Mouse (Mus musculus) gastrocnemius, adult 8-10 months (tissue): Measurements from ENCODE around the gene Fbxo36. TPM values are rescaled to one million over a fixed set of nuclear protein-coding genes. Genes with fewer than 3 reads are reported as not detected.

ENCODE experiments used
- DNase-seq, 2 experiments: peaks; one replicate each; pipeline ENCODE4 v3.0.0; 2022; ENCODE audit warnings: low spot score in 2 of 2
- total RNA-seq, 4 experiments: library from RNA; stranded (reverse); gene quantifications; 2 replicates each; pipeline ENCODE4 v1.2.4; 2022

Gene Fbxo36
- total RNA-seq, 4 experiments from 2014 or later: 1.6 to 4.5 (median 3.0) TPM

DNA sequence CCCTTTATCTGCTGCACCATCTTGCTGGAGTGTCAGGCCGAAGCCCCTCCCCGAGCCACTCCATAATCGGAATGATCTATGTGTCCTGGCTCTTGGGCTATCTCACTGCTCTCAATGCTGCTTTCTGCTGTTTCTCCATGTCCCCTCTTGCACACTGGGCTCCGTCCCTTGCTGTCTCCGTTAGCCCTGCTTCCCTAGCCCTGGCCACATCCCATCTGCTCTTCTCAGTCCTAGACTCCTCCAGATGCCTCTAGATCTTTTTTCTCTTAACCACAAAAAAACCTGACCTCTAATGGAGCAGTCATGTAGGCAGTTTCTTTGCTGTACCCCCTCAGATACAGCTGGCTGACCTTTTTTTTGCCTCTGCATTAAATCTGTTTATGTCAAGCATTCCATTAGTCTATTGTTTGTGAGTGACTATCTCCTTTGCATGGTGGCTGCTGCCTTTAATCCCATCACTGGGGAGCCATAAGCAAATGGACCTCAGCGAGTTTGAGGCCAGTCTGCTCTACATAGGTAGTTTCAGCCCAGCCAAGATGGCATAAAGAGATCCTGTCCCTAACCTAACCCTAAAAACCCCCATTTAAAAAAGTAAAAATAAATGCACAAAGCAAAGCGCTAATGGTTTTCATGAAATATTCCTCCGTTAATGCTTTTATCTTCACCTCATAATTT lies 49.8 kb downstream of the Fbxo36 start:
- DNase-seq: no peak

- no peak for DNase-seq
Observed at GRCm38 (mm10) chr1:84890005-84890393, 50.4 kb downstream of the Fbxo36 start.

- DNase-seq: no peak
Observed at GRCm38 (mm10) chr1:84890503-84890902, 50.9 kb downstream of the Fbxo36 start.

- DNase-seq: no peak
Observed at GRCm38 (mm10) chr1:84891746-84892145, 52.1 kb downstream of the Fbxo36 start.

DNA sequence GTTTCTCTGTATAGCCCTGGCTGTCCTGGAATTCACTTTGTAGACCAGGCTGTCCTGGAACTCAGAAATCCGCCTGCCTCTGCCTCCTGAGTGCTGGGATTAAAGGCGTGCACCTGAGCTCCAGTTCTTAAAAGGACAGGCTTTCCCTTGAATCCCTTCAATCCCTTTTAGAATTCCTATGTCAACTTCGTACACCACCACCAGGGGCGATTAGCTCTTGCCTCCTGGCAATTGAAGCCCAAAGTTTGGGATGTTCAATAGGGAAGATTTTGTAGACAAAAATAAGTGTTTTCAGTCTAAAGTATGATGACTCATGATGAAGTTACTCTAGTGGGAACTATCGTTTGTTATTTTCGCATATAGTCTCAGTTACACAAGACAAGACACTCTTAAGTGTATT lies 57.7 kb downstream of the Fbxo36 start:
- DNase-seq: no peak

GRCm38 (mm10) chr1:84899156-84899555 lies 59.5 kb downstream of the Fbxo36 start:
- DNase-seq: no peak

DNA sequence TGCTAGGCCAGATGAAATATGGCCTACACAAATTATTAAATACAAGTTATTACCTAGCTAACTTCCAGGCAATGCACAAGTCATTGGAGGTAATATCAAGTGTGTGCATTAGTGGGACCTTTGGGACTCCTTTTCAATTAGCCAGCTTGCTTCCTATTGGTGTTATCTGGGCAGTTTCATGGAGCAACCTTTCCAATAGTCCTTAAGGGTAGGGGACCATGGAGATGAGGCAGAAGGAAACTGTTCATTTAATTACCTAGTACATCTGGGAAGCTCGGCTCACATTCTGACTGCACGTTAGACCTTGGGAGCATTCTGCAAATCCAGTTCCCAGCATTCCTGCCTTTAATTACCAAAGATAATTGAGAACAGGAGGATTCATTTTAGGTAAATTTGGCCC lies 64.8 kb downstream of the Fbxo36 start:
- DNase-seq: no peak

- no peak for DNase-seq
Observed at GRCm38 (mm10) chr1:84910177-84910804, 70.7 kb downstream of the Fbxo36 start.

DNA sequence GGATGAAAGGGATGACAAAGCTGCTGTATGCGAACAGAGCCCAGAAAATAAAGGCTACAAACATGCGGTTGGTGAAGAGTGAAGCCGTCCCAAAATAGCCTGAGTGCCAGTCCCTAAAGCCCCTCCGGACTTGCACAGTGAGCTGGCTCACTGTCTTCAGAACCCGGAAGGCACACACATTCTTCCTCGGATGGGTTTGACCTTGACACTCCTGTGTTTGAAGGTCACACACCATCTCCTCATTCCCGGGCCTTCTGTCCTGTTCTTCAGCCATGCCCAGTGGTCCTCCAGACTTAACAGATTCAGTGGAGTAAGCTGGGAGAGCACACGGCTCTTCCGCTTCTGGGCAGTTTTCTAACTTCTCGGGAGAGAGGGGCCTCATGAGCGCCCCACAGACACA lies 72.9 kb downstream of the Fbxo36 start:
- no peak for DNase-seq

DNA sequence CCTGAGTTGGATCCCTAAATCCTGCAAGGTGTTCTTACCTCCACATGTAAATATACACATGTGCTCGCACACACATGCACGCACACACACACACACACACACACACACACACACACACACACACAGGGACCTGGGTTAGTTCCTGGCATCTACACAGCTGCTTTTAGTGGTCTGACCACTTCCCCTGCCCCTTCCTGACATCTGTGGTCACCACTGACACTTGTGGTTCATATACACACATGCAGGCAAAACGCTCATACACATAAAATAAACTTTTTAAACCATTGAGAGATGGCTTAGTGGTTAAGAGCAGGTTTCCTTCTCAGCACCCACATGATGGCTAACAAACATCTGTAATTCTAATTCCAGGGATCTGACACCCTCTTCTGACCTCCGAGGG lies 75.4 kb downstream of the Fbxo36 start:
- no peak for DNase-seq

DNA sequence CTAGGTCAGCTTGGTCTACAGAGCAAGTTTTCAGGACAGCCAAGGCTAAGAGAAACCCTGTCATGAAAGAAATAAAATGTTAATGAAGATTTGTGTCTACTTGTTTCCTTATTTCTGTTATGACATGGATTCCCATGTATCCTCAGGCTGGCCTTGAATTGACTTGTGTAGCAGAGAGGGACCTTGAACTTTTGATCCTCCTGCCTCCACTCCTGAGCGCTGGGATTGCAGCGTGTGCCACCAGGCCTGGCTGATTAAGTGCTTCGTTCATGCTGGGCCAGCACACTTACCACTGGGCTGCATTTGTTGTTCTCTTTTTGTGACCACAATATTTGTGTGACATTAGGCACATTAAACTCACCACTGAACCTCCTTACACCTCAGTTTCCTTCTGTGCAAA lies 79.2 kb downstream of the Fbxo36 start:
- DNase-seq: no peak

GRCm38 (mm10) chr1:84923432-84923831 lies 83.8 kb downstream of the Fbxo36 start:
- DNase-seq: no peak

GRCm38 (mm10) chr1:84924134-84924533 lies 84.5 kb downstream of the Fbxo36 start:
- DNase-seq: no peak

GRCm38 (mm10) chr1:84925599-84925998 lies 86.0 kb downstream of the Fbxo36 start:
- DNase-seq: no peak

DNA sequence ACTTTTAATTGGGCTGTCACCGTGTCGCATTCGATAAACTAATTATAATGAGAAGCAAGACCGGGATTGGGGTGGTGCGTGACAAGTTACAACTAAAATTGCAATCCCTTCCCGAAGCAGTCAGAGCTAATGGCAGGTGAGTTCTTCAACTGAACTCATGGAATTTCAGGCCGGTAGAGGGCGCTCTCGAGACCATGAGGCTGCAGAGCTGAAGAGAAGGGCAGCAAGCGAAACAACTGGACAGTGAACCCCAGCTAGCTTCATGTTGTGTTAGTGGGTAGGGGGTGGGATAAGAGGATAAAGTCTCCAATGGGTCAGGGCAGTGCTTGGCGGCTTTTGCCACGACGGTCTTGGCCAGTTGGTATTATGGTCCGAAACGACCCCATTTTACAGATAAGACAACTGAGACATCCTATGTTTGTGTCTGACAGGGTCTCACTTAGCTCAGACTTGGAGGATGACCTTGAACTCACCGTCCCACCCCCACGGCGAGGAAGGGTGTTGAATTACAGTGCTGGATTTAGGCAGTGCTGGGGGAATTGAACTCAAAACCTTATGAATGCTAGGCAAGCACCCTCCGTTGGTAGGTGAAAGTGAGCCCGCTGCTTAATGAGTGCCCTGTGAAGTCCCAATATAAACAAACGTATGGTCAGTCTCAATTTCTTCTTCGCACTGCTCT lies 94.0 kb downstream of the Fbxo36 start:
- DNase-seq: peak; percentile 14 to 37

- DNase-seq: no peak
Observed at GRCm38 (mm10) chr1:84934151-84934502, 94.5 kb downstream of the Fbxo36 start.

- DNase-seq: no peak
Observed at GRCm38 (mm10) chr1:84934503-84935333, 95.1 kb downstream of the Fbxo36 start, which contains the start of gene Slc16a14. Gene Slc16a14, minus strand, starts transcription at chr1:84935134.

- no peak for DNase-seq
Observed at GRCm38 (mm10) chr1:84935668-84936067, 96.0 kb downstream of the Fbxo36 start.

GRCm38 (mm10) chr1:84936716-84937510 lies 97.3 kb downstream of the Fbxo36 start:
- no peak for DNase-seq

DNA sequence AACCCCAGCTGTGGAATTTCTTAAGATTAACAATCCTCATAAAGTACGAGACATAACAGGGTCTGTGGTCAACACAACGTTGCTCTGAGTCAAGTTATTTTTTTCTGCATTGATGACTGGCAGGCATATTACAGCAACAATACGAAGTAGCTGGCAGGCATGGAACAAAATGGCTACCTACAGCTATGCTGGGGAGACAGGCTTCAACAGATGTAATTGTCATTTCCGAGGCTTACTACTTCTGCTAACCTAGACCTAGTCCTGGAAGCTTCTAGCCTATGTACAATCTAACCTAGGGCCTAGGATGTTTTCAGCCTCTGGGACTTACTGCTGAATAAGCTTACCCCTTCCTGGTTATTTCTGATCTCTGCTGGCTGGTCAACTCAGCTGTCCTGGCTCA lies 99.8 kb downstream of the Fbxo36 start:
- no peak for DNase-seq

- DNase-seq: no peak
Observed at GRCm38 (mm10) chr1:84940322-84940721, 100.7 kb downstream of the Fbxo36 start.
